Mouse (Mus musculus) hindbrain, postnatal 0 days (tissue): ENCODE results near the gene Smarcb1. TPM values are rescaled to one million over a fixed set of nuclear protein-coding genes. Genes with fewer than 3 reads are reported as not detected.
"Not testable (repeated sequence)": the region's sequence is repeated elsewhere in the genome, so short reads cannot be mapped to it uniquely, and the experiment has no call there.

Source experiments
- ATAC-seq: fragments of 200-750 bp; cut with Nextera tagmentation; 2 replicates; pipeline ENCODE4 v1.8.0; 2017; ENCODE audit warnings: mild to moderate bottlenecking, moderate TSS enrichment, moderate library complexity
- DNase-seq: peaks from one replicate; pipeline ENCODE4 v3.0.0-alpha.2; 2015; ENCODE audit warnings: low spot score
- H3K27ac ChIP-seq: fragments of 300-500 bp; sonication (generic); 2 replicates; pipeline ENCODE4 v1.5.1; 2014; ENCODE audit warnings: mild to moderate bottlenecking
- H3K27me3 ChIP-seq: fragments of 300-500 bp; sonication (generic); 2 replicates; pipeline ENCODE4 v1.6.1; 2014; ENCODE audit warnings: low read length, mixed read lengths; ENCODE audit not compliant: insufficient read depth
- H3K36me3 ChIP-seq: fragments of 300-500 bp; sonication (generic); 2 replicates; pipeline ENCODE4 v1.6.1; 2014; ENCODE audit warnings: low read length, mixed read lengths; ENCODE audit not compliant: insufficient read depth
- H3K4me1 ChIP-seq: fragments of 300-500 bp; sonication (generic); 2 replicates; pipeline ENCODE4 v1.6.1; 2014; ENCODE audit warnings: antibody characterized with exemption, low read length, mixed read lengths; ENCODE audit not compliant: insufficient read depth
- H3K4me2 ChIP-seq: fragments of 300-500 bp; sonication (generic); 2 replicates; pipeline ENCODE4 v1.6.1; 2014; ENCODE audit warnings: low read depth, mild to moderate bottlenecking, low read length, moderate library complexity, mixed read lengths
- H3K4me3 ChIP-seq: fragments of 300-500 bp; sonication (generic); 2 replicates; pipeline ENCODE4 v1.5.1; 2014; ENCODE audit warnings: low read length
- H3K9ac ChIP-seq: fragments of 300-500 bp; sonication (generic); replicated peaks from 2 replicates; pipeline ENCODE4 v1.6.1; 2014; ENCODE audit warnings: mild to moderate bottlenecking, low read length, moderate library complexity, mixed read lengths
- H3K9me3 ChIP-seq: fragments of 300-500 bp; sonication (generic); 2 replicates; pipeline ENCODE4 v1.6.1; 2016; ENCODE audit warnings: low read length, mixed read lengths
- CTCF ChIP-seq: IDR thresholded peaks from 2 replicates; pipeline ENCODE4 v1.5.1; 2016; ENCODE audit warnings: antibody characterized with exemption, control low read depth, low read depth
- WGBS: fragments of 180-500 bp; shearing (Covaris S2); extraction: QIAGEN DNeasy Blood & Tissue Kit; methylation state at CpG from one replicate; pipeline ENCODE4 v1.1.7; 2014; 5-methylcytosine and 5-hydroxymethylcytosine counted together
- polyA plus RNA-seq: library from polyadenylated mRNA; unstranded; fragments of >200 nt; fragmentation: Nextera tagmentation; extraction: Ambion mirVana; gene quantifications from 2 replicates; pipeline ENCODE4 v1.2.1, GENCODE M21; 2015
- total RNA-seq: library from RNA; depleted of rRNA; stranded (reverse); fragments of >200 nt; gene quantifications from 2 replicates; pipeline ENCODE4 v1.2.3, GENCODE M21; 2014

The Smarcb1 gene
- total and polyA plus RNA-seq, 2 experiments from 2014 or later = 156 to 197 TPM

DNA sequence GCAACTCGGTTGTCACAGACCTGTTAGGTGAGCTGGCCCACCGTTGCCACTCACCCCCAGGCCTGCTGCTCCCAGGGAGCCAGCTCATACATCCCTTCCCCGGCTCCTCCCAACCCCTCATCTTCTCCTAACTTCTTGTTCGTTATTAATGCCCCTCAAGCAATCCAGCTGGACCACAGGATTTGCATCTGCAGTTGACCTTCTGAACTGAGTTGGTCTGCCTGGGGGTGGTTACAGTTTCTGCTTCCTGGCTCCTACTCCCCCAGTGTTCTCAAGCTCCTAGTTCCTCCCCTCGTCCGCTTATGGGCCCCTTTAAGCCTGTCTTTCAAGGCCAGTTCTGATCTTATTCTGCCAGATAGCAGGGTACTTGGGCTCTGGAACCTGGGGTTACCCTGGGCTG lies 26.8 kb downstream of the Smarcb1 start:
- H3K27ac ChIP-seq = no peak overlapping the region
- H3K4me3 ChIP-seq = no peak overlapping the region
- H3K9ac ChIP-seq = no peak overlapping the region
- no peak for ATAC-seq
- 77% methylated on average over 6 of the region's 6 CpGs for WGBS
- no peaks in the 10 kb centered on the region for H3K27me3 ChIP-seq
- peaks cover 28% of the 10 kb centered on the region for H3K36me3 ChIP-seq
- no peak overlapping the region for H3K4me2 ChIP-seq
- peaks cover 4% of the 10 kb centered on the region for H3K4me1 ChIP-seq
- H3K9me3 ChIP-seq = no peaks in the 10 kb centered on the region
- TF ChIP-seq CTCF = no peak
- DNase-seq = no peak

DNA sequence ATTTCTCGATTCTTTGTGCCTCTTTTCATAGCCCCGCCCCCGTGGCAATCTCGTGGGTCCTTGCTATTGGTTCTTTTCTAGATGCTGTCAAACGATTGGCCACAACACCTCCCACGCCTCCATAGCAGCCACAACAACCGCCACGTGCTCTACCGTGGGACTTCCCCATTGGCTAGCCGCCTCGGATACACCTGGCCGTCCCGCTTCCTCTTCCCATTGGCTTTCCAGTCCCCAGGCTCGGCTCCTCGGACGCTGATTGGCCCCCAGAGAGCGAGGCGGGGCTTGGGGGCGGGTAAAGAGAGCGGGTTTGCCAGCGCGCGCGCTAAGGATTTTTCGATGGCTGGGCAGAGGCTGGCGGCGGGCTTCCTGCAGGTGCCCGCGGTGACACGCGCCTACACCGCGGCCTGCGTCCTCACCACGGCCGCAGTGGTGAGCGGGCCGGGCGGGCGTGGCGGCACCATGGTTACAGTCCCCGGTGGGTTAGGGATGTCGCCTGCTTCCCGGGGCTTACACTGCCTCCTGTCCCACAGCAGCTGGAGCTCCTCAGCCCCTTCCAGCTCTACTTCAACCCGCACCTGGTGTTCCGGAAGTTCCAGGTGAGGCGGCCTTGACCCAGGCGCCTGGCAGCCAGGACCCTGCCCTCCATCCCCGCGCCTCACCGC lies 28.2 kb downstream of the Smarcb1 start, which contains the start of gene Derl3:
Derl3 (plus strand) TSS at position 325 of the 662 bp plus-strand sequence.
- DNase-seq (peak; percentile 98), ATAC-seq (peak; percentile 99)
- 2% methylated on average over 49 of the region's 51 CpGs for WGBS
- Histone ChIP-seq H3K27ac (peak within 1 kb of the TSS; percentile 41), H3K36me3 (peaks cover 24% of the 10 kb centered on the region), H3K9ac (peak within 1 kb of the TSS; percentile 52; the same call in 1 of the 2 replicates), H3K9me3 (no peaks in the 10 kb centered on the region), H3K4me2 (peak within 1 kb of the TSS; percentile 85), H3K27me3 (no peaks in the 10 kb centered on the region), H3K4me1 (peaks cover 4% of the 10 kb centered on the region), H3K4me3 (peak within 1 kb of the TSS; percentile 40)
- TF ChIP-seq CTCF = no peak

DNA sequence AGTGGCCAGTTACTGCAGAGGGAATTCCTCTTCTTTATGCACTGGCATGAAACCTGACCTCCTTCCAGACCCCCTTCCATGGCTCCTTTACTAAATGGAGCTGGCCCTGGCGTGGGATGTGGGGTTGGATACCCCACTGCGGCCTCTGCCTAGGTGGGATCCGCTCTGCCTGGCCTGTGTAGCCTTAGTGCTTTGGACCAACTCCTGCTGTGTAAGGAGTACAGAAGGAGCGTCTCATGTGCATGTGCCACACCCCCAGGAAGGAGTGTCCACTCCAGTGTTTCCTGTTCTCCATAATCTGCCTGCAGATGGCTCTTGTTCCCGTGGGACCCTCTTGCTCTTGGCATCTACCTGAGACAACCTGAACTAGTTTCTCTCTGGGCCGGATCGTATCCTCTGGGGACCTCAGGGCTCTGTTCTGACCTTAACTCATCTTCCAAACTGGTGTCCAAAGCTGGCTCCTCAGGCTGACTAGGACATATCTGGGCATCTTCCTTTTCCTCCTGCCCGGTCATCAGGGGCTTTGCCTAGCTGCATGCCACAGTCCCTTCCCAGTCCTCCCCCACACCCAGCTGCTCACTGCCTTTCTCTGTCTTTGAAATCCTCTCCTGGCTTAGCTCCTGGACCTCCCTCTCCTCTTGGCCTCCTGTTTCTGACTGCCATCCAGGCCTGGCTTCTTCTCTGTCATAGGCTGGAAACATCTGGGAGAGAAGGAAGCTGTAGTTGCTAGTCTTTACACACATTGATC lies 31.8 kb downstream of the Smarcb1 start:
- ATAC-seq = no peak
- H3K27ac ChIP-seq = no peak overlapping the region

DNA sequence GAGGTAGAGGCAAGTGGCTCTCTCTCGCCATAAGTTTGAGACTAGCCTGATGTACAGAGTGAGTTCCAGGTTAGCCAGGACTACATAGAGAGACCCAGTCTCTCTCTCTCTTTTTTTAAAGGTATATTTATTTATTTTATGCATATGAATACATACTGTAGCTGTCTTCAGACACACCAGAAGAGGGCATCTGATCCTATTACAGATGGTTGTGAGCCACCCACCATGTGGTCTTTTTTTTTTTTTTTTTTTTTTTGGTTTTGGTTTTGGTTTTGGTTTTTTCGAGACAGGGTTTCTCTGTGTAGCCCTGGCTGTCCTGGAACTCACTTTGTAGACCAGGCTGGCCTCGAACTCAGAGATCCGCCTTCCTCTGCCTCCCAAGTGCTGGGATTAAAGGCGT lies 33.9 kb downstream of the Smarcb1 start:
- not testable (repeated sequence) for H3K4me2 ChIP-seq, H3K36me3 ChIP-seq, H3K27me3 ChIP-seq, H3K27ac ChIP-seq, H3K4me3 ChIP-seq, DNase-seq, H3K9ac ChIP-seq, H3K4me1 ChIP-seq, ATAC-seq, H3K9me3 ChIP-seq
- 85% methylated on average over 5 of the region's 5 CpGs for WGBS

More for the DNA sequence above, 31.8 kb downstream of the Smarcb1 start:
- H3K4me3 ChIP-seq = no peak overlapping the region
- H3K36me3 ChIP-seq = 0 out of 2 replicates have a peak, but pooled peaks cover 3% of the 10 kb centered on the region
- TF ChIP-seq CTCF = no peak
- no peak overlapping the region for H3K4me2 ChIP-seq
- no peaks in the 10 kb centered on the region for H3K27me3 ChIP-seq
- no peaks in the 10 kb centered on the region for H3K9me3 ChIP-seq
- WGBS = 48% methylated on average over 8 of the region's 8 CpGs
- no peak overlapping the region for H3K9ac ChIP-seq
- DNase-seq = no peak
- H3K4me1 ChIP-seq = peaks cover 4% of the 10 kb centered on the region

DNA sequence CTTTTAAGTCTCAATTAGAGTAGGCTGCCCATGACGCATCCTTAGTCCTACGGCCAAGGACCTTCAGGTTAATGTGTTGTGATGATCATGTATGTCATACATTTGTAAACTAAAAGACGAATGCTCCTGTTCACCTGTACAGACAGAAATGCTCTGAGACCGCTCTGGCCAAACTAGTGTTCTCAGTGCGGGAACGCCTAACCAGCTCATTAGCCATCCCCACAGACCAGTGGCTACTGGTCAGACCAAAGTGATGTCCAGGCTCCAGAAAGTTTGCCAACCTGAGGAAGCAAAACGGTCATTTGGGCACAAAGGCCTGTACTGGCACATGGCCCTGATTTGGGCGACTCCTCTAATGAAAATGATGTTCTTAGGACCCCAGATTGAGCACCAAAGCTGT lies 36.7 kb downstream of the Smarcb1 start:
- DNase-seq (no peak), ATAC-seq (no peak)

DNA sequence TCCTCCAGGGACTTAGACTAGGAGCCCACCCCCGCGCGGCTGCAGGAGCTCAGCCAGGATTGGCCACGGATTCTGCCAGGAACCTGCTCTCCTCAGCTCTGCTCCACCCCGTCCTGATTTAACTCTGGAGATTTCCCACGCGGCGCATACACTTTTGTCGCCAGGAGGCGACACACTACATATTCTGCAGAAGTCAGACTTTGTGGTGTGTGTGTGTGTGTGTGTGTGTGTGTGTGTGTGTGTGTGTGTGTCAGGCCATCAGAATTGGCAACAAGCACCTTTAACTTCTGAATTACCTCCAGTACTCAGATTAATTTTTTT lies 38.2 kb downstream of the Smarcb1 start:
- peak overlapping the region; percentile 27; the same call in 1 of the 2 replicates for H3K4me2 ChIP-seq
- H3K4me3 ChIP-seq = no peak overlapping the region
- H3K27ac ChIP-seq = no peak overlapping the region
- ATAC-seq (peak; percentile 82), DNase-seq (peak; percentile 89)
- no peaks in the 10 kb centered on the region for H3K27me3 ChIP-seq
- H3K4me1 ChIP-seq = no peaks in the 10 kb centered on the region
- no peaks in the 10 kb centered on the region for H3K36me3 ChIP-seq
- TF ChIP-seq CTCF = peak; percentile 75
- no peaks in the 10 kb centered on the region for H3K9me3 ChIP-seq
- H3K9ac ChIP-seq = no peak overlapping the region
- WGBS = under 1% methylated on average over 10 of the region's 10 CpGs

More for the DNA sequence above, 36.7 kb downstream of the Smarcb1 start:
- Histone ChIP-seq H3K4me1 (no peaks in the 10 kb centered on the region), H3K9ac (no peak overlapping the region), H3K27me3 (no peaks in the 10 kb centered on the region), H3K27ac (no peak overlapping the region), H3K36me3 (no peaks in the 10 kb centered on the region), H3K9me3 (no peaks in the 10 kb centered on the region), H3K4me3 (no peak overlapping the region), H3K4me2 (no peak overlapping the region)
- 94% methylated on average over 8 of the region's 8 CpGs for WGBS
- TF ChIP-seq CTCF = no peak
